Mouse (Mus musculus) ES-Bruce4 (cell line): ENCODE measurements around the gene Adam20. TPM values are rescaled to one million over a fixed set of nuclear protein-coding genes. Genes with fewer than 3 reads are reported as not detected.
"Not testable (repeated sequence)": the region's sequence is repeated elsewhere in the genome, so short reads cannot be mapped to it uniquely, and the experiment has no call there.

Experiments used
- H3K27ac ChIP-seq: 2 replicates; pipeline ENCODE4 v1.5.1; 2012; ENCODE audit warnings: low read length, inconsistent platforms; ENCODE audit not compliant: insufficient read depth
- H3K27me3 ChIP-seq: 2 replicates; pipeline ENCODE4 v1.6.1; 2012; ENCODE audit warnings: mild to moderate bottlenecking, low read length, inconsistent platforms; ENCODE audit not compliant: control insufficient read depth, poor library complexity, insufficient read depth, severe bottlenecking
- H3K36me3 ChIP-seq: 2 replicates; pipeline ENCODE4 v1.6.1; 2012; ENCODE audit warnings: inconsistent platforms, mild to moderate bottlenecking, low read length, moderate library complexity; ENCODE audit not compliant: control insufficient read depth, poor library complexity, insufficient read depth, severe bottlenecking
- H3K4me1 ChIP-seq: one replicate; pipeline ENCODE4 v1.8.1; 2011; ENCODE audit warnings: low read length; ENCODE audit not compliant: control insufficient read depth, insufficient read depth
- H3K4me3 ChIP-seq: 2 replicates; pipeline ENCODE4 v1.5.1; 2011; ENCODE audit warnings: low read depth, mild to moderate bottlenecking, low read length
- H3K9ac ChIP-seq: 2 replicates; pipeline ENCODE4 v1.6.1; 2012; ENCODE audit warnings: low read depth, mild to moderate bottlenecking, inconsistent platforms; ENCODE audit not compliant: poor library complexity, severe bottlenecking
- H3K9me3 ChIP-seq: replicated peaks from 2 replicates; pipeline ENCODE4 v1.6.1; 2012; ENCODE audit warnings: mild to moderate bottlenecking, low read length, inconsistent platforms; ENCODE audit not compliant: control insufficient read depth, poor library complexity, insufficient read depth, severe bottlenecking
- CTCF ChIP-seq: IDR thresholded peaks from one replicate; pipeline ENCODE4 v1.8.1; 2011; ENCODE audit warnings: low read depth, low read length
- EP300 ChIP-seq: IDR thresholded peaks from 2 replicates; pipeline ENCODE4 v1.6.1; 2011; ENCODE audit warnings: low read depth, low read length; ENCODE audit not compliant: insufficient read depth
- POLR2A ChIP-seq: IDR thresholded peaks from one replicate; pipeline ENCODE4 v1.8.1; 2011; ENCODE audit warnings: low read length; ENCODE audit not compliant: insufficient read depth
- polyA plus RNA-seq: library from polyadenylated mRNA; stranded (reverse); fragments of >200 nt; gene quantifications from 2 replicates; pipeline ENCODE4 v1.2.4, GENCODE M21; 2011; ENCODE audit warnings: low read depth; ENCODE audit not compliant: missing spikeins, insufficient read depth, insufficient read length

Gene Adam20
- not detected in 2 replicates for polyA plus RNA-seq

DNA sequence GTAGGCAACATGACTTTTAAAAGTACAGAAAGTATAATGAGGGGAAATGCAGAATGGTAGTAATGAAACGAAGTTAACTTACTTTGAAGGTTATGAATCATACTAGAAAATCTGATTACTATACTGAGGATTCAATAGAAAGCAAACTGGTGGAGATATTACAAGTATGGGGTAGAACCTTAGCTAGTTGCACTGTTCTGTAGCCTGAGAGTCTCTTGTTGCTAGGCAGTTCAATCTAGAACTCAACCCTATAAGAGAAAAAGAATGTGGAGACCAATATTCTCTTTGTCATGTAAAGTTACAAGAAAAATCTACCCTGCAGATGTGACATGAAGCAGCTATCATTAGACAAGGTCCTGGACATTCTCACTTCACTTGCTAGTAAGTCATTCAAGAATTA lies at the start of gene Adam20:
TSS of gene Adam20 (plus strand) at position 301 of the 400 bp plus-strand sequence.
- not testable (repeated sequence) for H3K4me3 ChIP-seq, H3K9ac ChIP-seq, H3K27ac ChIP-seq, H3K9me3 ChIP-seq, H3K4me1 ChIP-seq, H3K27me3 ChIP-seq, H3K36me3 ChIP-seq

DNA sequence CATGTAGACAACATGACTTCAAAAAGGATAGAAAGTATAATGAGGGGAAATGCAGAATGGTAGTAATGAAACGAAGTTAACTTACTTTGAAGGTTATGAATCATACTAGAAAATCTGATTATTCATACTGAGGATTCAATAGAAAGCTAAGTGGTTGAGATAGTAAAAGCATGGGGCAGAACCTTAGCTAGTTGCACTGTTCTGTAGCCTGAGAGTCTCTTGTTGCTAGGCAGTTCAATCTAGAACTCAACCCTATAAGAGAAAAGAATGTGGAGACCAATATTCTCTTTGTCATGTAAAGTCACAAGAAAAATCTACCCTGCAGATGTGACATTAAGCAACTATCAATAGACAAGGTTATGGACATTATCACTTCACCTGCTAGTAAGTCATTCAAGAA lies 41.2 kb upstream of the Adam20 start, which contains the start of gene Adam25:
TSS of gene Adam25 (plus strand) at position 301 of the 400 bp plus-strand sequence.
- H3K9me3 ChIP-seq, H3K27ac ChIP-seq, H3K9ac ChIP-seq, H3K4me1 ChIP-seq, H3K27me3 ChIP-seq, H3K36me3 ChIP-seq, H3K4me3 ChIP-seq: not testable (repeated sequence)

DNA sequence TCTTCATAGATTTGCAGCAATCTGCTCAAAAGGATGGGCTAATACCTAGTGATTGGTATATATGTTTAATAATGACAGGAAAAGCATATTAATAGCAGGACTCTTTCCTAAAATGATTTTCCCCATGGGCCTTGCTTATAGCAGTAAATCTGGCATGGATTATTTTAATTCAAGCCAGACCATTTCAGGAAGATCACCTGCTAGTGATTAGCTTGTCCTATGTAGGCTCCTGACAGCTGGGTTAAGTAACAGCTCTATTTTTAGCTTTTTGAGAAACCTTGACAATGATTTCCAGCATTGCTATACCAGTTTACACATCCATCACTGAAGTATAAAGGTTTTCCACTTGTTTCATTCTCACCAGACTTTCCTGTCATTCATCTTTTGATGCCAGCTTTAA lies 9.8 kb upstream of the Adam20 start:
- H3K36me3 ChIP-seq: no peaks in the 10 kb centered on the region
- TF ChIP-seq CTCF (no peak), POLR2A (no peak), EP300 (no peak)
- H3K9me3 ChIP-seq: no peaks in the 10 kb centered on the region
- no peak overlapping the region for H3K4me3 ChIP-seq
- no peaks in the 10 kb centered on the region for H3K27me3 ChIP-seq
- no peak overlapping the region for H3K27ac ChIP-seq
- no peaks in the 10 kb centered on the region for H3K4me1 ChIP-seq
- H3K9ac ChIP-seq: no peak overlapping the region

DNA sequence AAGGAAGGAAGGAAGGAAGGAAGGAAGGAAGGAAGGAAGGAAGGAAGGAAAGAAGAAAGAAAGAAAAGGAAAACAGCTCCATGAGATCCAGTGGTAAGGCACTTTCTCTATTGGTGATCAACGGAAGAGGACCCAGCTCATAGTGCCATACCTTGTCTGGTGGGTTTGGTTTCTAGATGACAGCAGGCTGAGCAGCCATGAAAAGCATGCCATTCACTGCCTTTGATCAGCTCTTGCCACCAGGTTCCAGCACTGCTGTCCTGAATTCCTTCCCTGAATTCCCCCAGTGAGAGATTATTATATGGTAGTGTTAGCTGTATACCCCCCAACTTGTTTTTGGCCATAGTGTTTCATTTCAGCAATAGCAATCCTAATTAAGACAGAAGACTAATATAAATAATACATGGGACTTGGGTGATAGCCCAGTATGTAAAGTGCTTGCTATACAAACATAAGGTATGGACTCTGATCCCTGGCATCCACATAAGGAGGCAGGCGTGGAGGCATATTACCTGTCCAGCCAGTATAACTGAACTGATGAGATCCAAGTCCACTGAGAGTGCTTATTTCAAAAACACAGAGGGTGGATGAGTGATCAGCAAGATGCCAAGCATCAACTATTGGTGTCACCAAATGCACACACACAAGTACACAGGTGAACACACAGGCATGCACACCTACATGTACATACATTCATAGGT lies 10.5 kb downstream of the Adam20 start:
- Histone ChIP-seq H3K27ac (no peak overlapping the region), H3K9ac (no peak overlapping the region), H3K9me3 (no peaks in the 10 kb centered on the region), H3K27me3 (no peaks in the 10 kb centered on the region), H3K4me1 (no peaks in the 10 kb centered on the region), H3K4me3 (no peak overlapping the region), H3K36me3 (no peaks in the 10 kb centered on the region)
- TF ChIP-seq POLR2A (no peak), CTCF (no peak), EP300 (no peak)

Other genes starting within 250 kb of the Adam20 start
- not detected in 2 replicates for gene Adam24, start 118.2 kb upstream of the Adam20 start, polyA plus RNA-seq
- gene Adam25, start 41.1 kb upstream of the Adam20 start, polyA plus RNA-seq: not detected in 2 replicates
- gene Adam39, start 29.7 kb downstream of the Adam20 start, polyA plus RNA-seq: not detected in 2 replicates